Mouse (Mus musculus) retina, postnatal 1 day (tissue): ENCODE measurements around the gene Tekt1.

Experiments used
- DNase-seq: peaks from one replicate; pipeline ENCODE4 v3.0.0-alpha.2; 2012

Gene Tekt1

GRCm38 (mm10) chr11:72342549-72343237 is 19.5 kb downstream of the Tekt1 start:
- DNase-seq: peak; percentile 87

- no peak for DNase-seq
Measured at GRCm38 (mm10) chr11:72339716-72340115, 22.5 kb downstream of the Tekt1 start.

DNA sequence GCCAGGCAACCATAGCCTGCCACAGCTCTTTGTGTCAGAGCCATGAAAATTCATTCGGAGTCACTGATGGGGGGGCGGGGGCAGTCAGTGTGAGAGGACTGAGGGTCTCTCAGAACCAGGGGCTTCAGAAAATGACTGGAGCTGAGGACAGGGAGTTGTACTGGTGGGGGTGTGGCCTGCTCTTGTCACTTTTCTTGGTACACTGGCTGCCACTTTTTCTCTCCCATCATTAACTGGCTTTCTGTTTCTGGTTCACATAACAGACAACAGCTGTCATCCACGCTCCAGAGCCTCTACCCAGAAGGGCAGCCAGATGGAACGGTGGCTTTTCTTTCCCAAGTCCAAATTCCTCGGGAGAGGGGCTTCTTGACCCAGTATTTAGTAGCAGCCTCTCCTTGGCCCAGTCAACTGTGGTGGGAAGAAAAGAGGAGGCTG is 23.8 kb downstream of the Tekt1 start:
- peak; percentile 87 for DNase-seq

DNA sequence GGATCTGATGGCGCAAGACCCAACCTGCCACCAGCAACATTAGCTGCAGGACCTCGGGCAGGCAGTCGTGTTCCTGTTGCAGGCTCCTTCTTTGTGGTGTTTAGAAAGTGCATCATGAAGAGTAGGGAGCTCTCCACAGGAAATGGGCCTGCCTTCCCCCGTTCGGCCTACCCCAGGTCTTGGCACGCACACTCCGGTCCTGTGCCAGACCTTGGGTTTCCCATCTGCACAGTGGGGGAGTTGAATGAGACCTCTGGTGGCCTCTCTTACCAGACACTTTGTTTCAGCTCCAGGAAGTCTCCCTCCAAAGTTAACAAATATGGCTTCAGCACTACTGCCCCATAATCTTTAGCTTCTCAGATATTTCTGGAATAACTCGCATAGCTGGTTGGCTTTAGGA is 25.5 kb downstream of the Tekt1 start:
- no peak for DNase-seq

- no peak for DNase-seq
Measured at GRCm38 (mm10) chr11:72334653-72335052, 27.6 kb downstream of the Tekt1 start.

- no peak for DNase-seq
Measured at GRCm38 (mm10) chr11:72332951-72333667, 29.1 kb downstream of the Tekt1 start.

- no peak for DNase-seq
Measured at GRCm38 (mm10) chr11:72325701-72326100, 36.5 kb downstream of the Tekt1 start.

DNA sequence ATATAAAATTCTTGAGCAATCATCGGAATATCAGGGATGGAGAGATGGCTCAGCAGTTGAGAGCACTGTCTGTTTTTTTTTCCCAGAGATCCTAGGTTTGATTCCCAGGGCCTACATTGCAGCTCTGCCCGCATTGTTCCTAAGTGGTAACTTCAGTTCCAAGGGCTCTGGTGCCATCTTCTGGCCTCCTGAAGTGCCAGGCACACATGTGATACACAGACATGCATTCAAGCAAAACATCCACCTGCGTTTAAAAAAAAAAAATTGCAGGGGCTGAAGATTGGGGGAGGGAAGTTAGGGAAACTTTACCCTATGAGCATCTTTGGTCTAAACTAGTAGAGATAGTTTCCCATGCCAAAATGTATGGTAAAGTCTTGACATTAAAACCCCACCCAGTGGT is 37.8 kb downstream of the Tekt1 start:
- no peak for DNase-seq

DNA sequence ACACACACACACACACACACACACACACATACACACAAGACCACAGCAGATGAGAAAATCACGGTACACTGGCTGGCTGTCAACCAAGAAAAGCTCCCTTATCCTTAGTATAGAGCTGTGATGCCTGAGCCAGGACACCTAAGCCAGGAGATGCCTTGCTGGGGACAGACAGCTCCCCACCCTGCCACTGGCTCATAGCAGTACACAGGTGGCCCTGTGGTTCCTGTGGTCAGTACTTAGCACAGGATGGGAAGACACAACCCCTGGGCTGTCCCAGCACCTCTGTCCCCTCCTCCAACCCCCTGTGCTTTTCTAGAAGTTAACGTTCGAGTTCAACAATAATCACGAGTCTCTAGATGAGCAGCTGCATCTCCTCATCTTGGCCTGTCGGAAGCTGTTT is 44.2 kb downstream of the Tekt1 start:
- DNase-seq: no peak

GRCm38 (mm10) chr11:72314151-72314895 is 47.9 kb downstream of the Tekt1 start, which contains the start of gene Fbxo39:
Gene Fbxo39 (plus strand): TSS chr11:72314444.
- DNase-seq: peak; percentile 30

- DNase-seq: no peak
Measured at GRCm38 (mm10) chr11:72311355-72312001, 50.8 kb downstream of the Tekt1 start.

- no peak for DNase-seq
Measured at GRCm38 (mm10) chr11:72310491-72310890, 51.8 kb downstream of the Tekt1 start.

GRCm38 (mm10) chr11:72308982-72309381 is 53.3 kb downstream of the Tekt1 start:
- DNase-seq: no peak

DNA sequence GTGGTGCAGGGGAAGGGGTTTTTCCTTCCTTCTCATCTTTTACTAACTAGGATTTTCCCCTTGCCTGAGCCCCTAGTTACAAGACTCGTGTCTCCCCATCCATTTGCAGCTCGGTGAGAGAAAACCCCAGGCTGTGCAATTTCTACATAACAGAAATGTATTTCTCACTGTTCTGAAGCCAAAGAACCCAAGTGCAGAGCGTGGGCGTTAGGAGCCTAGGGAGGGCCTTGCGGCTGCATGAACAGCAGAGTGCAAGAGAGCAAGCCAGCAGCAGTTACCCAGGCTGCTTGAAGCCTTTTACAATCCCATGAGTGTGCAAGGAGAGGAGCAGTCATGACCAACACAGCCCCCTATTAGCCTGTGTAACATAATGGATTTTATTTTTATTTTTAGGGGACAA is 54.8 kb downstream of the Tekt1 start:
- no peak for DNase-seq

- peak; percentile 50 for DNase-seq
Measured at GRCm38 (mm10) chr11:72302230-72302629, 60.0 kb downstream of the Tekt1 start.

DNA sequence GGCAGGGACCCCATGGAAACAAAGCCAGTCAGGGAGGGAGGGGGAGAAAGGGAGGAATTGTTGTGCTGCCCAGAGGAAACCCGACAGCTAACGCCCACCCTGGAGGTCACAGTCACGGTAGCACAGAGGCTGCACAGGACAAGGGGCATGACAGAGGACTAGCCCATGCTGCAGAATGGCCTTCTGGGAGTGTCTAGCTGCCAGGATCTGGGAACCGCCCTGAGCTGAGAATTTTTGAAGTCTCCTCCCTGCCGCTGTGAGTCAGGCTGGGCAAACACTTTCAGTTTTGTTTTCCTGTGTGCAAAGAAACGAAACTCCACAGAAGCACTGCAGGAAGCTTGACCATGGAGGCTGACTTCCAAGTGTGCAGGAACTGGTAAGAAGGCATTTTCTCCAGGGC is 60.9 kb downstream of the Tekt1 start, which contains the start of gene Xaf1:
TSS of gene Xaf1 (plus strand) at position 296 of the 400 bp plus-strand sequence.
- peak; percentile 23 for DNase-seq
